Mouse (Mus musculus) erythroblast, embryonic 14.5 days (primary cell): ENCODE data around the gene Actl11.

Source experiments
- GATA1 ChIP-seq: IDR thresholded peaks from 2 replicates; pipeline ENCODE4 v1.6.1; 2012; ENCODE audit warnings: low read length, inconsistent platforms, mixed read lengths
- TAL1 ChIP-seq: IDR thresholded peaks from 3 replicates; pipeline ENCODE4 v1.6.1; 2012; ENCODE audit warnings: low read length, inconsistent platforms, mixed read lengths

- TF ChIP-seq TAL1 = no peak
- no peak for TF ChIP-seq GATA1
Observed at GRCm38 (mm10) chr9:107962916-107963315, 34.6 kb downstream of the Actl11 start.
